Mouse (Mus musculus) intestine, embryonic 15.5 days (tissue): ENCODE data around the gene Olfr1383. TPM values are rescaled to one million over a fixed set of nuclear protein-coding genes. Genes with fewer than 3 reads are reported as not detected.

Experiments
- polyA plus RNA-seq: library from polyadenylated mRNA; unstranded; fragments of >200 nt; fragmentation: Nextera tagmentation; extraction: Ambion mirVana; gene quantifications from 2 replicates; pipeline ENCODE4 v1.2.1, GENCODE M21; 2015

The Olfr1383 gene
- polyA plus RNA-seq, 1 experiment from 2014 or later: not detected

Other genes starting within 250 kb of the Olfr1383 start
- not detected in 2 replicates for gene Olfr1393, start 241.3 kb upstream of the Olfr1383 start, polyA plus RNA-seq
- gene Olfr1392, start 234.4 kb upstream of the Olfr1383 start, polyA plus RNA-seq: not detected in 2 replicates
- not detected in 2 replicates for gene Olfr10, start 214.9 kb upstream of the Olfr1383 start, polyA plus RNA-seq
- gene Olfr1391, start 196.9 kb upstream of the Olfr1383 start, polyA plus RNA-seq: not detected in 2 replicates
- gene Olfr1390, start 184.5 kb upstream of the Olfr1383 start, polyA plus RNA-seq: not detected in 2 replicates
- gene Olfr1389, start 96.6 kb upstream of the Olfr1383 start, polyA plus RNA-seq: not detected in 2 replicates
- 0.06 and 0.10 TPM in 2 replicates for gene Olfr1388, start 83.0 kb upstream of the Olfr1383 start, polyA plus RNA-seq
- not detected in 2 replicates for gene Olfr1387, start 64.3 kb upstream of the Olfr1383 start, polyA plus RNA-seq
- not detected in 2 replicates for gene Olfr1386, start 54.6 kb upstream of the Olfr1383 start, polyA plus RNA-seq
- gene Olfr1385, start 30.6 kb upstream of the Olfr1383 start, polyA plus RNA-seq: not detected in 2 replicates
- not detected in 2 replicates for gene Olfr1384, start 12.9 kb upstream of the Olfr1383 start, polyA plus RNA-seq
- gene Olfr1382, start 8.6 kb downstream of the Olfr1383 start, polyA plus RNA-seq: not detected in 2 replicates
- not detected in 2 replicates for gene Olfr1381, start 23.8 kb downstream of the Olfr1383 start, polyA plus RNA-seq
- not detected in 2 replicates for gene Olfr1380, start 37.2 kb downstream of the Olfr1383 start, polyA plus RNA-seq
- gene Flt4, start 89.6 kb downstream of the Olfr1383 start, polyA plus RNA-seq: 4.5 TPM in 2 replicates
- not detected in 2 replicates for gene Scgb3a1, start 144.0 kb downstream of the Olfr1383 start, polyA plus RNA-seq
- 42.3 and 47.5 TPM in 2 replicates for gene Cnot6, start 193.1 kb downstream of the Olfr1383 start, polyA plus RNA-seq